Mouse (Mus musculus): ENCODE data around the gene P3h2.
A peak's percentile ranks its signal among the peaks of the same experiment; 100 is the strongest.

GRCm38 (mm10) chr16:26023352-26023751 is 82.2 kb downstream of the P3h2 start:
- TF ChIP-seq CTCF (IDR thresholded peaks at IDR 0.05; ENCODE audit: low read depth): peak; percentile 63
- TF ChIP-seq EP300 (optimal IDR thresholded peaks at IDR 0.05): no peak
